Mouse (Mus musculus) spleen, postnatal 36 days (tissue): ENCODE data around the gene Zfp704.

ENCODE experiments used
- DNase-seq, 2 experiments: peaks; one replicate each; pipeline ENCODE4 v3.0.0; 2022; ENCODE audit warnings: low spot score in 2 of 2, mixed read lengths in 1 of 2

Zfp704 gene

GRCm38 (mm10) chr3:9562649-9563328 is 47.1 kb downstream of the Zfp704 start:
- no peak for DNase-seq

DNA sequence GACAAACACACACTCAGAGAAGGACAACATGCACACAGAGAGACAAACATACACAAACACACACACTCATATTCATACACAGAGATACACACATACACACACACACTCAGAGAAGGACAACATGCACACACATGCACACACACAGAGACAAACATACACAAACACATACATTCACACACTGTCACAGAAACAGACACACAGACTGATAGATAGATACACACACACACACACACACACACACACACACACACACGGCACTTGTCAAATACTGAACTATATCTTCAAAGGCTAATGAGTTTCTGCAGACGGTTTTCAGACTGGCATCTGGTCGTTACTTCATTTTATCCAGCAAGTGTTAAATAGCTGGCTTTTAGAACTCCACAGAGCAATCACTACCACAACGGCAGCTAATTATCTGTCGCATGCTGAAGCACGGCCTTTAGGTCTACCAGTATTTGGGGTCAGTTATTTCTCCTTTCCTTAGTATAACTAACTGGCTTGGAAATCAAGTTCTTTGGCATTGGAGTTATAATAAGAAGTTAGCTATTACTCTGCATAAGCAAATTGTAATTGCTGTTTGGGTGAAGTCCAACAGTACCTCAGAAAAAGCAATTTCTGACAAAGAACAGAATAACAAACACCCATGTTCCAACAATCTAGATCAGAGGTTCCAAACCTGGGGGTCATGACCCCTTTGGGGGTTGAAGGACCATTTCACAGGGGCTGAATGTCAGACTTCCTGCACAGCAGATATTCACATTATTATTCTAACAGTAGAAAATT is 51.9 kb downstream of the Zfp704 start:
- no peak for DNase-seq

DNA sequence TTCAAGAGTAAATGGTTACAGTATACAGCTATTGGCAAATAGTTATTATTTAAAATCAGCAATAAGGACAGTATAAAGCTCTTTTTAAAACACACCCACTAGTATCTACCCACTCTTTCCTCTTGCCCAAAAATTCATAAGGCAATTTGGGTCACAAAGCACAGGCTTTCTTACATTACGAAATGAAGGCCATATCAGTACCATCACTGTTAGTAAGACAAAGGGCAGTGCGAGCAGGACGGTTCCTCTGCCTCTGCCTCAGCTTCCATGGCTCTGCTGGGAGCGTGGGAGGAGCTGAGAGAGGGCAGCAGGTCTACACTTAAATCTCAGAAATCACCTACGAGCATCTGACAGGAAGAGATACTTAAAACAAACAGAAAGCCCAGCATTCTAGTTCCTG is 53.7 kb downstream of the Zfp704 start:
- no peak for DNase-seq

DNA sequence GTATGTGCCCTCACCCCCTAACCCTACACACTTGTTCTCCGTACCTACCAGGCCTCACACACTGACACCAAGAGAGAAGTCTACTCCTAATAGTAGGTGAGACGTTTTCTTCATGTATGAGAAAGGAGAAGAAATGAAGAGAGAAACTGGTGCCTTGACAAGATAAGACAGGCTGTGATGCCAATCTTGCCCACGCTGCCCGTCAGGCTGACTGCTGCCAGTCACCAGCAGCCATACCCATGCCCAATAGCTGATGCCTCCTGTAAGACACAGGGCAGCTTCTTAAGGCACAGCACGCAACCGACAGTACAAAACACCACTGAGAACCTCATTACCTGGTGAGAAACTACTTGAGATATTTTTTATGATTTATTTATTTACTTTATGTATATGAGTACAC is 55.0 kb downstream of the Zfp704 start:
- DNase-seq, result no peak

DNA sequence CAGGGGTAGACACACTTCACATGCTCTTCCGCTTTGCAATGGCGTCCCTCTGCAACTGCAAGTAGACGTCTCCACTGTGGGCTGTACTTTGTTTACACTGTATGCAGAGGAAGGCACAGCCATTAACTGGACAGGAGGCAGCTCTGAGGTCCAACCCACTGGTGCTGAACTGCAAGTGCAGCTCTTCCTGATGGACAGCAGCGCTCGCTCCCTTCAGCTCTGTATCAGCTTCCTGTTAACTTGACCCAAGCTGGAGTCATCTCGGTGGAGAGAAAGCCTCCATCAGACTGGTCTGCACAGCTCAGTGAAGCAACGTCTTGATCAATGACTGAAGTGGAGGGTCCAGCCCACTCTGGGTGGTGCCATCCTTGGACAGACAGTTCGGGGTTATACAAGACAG is 57.6 kb downstream of the Zfp704 start:
- DNase-seq, result no peak

GRCm38 (mm10) chr3:9550930-9551329 is 59.0 kb downstream of the Zfp704 start:
- DNase-seq, result no peak

DNA sequence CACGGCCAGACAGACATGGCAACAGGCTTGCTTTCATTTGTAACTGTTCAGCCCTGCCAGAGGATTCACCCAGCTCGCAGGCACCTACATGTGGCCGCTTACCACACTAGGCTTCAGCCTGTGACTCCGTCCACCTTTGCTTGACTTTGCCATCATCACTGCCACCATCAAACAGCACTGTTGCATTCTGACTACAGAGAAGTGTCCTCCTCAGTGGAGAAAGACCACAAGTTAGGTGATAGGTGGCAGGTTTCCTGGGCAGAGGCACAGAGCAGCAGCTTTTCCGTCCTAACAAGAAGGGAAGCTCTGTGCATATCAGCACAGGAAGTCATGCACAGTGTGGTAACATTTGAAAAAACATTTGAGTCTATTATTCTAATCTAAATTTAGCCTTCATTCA is 60.1 kb downstream of the Zfp704 start:
- no peak for DNase-seq

DNA sequence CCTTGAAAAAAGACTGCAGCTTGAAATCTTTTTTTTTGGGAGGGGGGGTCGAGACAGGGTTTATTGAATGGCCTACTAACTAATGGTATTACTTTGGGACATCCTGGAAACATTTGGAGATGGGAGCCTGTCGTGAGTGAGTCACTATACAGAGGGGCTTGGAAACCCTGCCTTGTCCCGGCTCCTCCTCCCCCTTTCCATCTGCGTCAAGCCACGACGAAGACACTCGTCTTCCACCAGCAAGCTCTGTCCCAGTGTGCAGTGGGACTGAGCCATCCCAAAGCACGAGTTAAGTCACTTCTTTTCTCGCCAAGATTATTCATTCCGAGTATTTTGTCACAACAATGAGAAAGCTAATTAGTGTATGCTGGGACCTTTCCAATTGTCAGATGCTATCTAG is 61.7 kb downstream of the Zfp704 start:
- no peak for DNase-seq

GRCm38 (mm10) chr3:9546882-9547620 is 62.8 kb downstream of the Zfp704 start:
- DNase-seq, result no peak

- no peak for DNase-seq
These were observed 65.5 kb downstream of the Zfp704 start for GRCm38 (mm10) chr3:9544421-9544820.

GRCm38 (mm10) chr3:9543916-9544315 is 66.0 kb downstream of the Zfp704 start:
- no peak for DNase-seq

DNA sequence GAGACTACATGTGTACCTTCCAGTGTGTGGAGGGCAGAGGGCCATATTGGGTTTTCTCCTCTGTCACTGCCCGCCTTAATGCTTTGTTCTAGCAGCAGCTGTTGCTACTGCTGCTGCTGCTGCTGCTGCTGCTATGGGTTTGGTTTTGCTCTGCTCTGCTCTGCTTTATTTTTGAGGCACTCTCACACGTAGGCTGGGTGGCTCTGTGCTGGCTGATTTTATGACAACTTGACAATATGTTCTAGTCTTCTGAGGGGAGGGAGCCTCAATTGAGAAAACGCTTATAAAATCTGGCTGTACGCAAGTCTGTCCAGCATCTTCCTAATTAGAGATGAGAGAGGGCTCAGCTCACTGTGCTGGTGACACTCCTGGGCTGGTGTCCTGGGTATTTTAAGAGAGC is 66.4 kb downstream of the Zfp704 start:
- DNase-seq, result no peak

GRCm38 (mm10) chr3:9541561-9541960 is 68.3 kb downstream of the Zfp704 start:
- DNase-seq, result no peak

DNA sequence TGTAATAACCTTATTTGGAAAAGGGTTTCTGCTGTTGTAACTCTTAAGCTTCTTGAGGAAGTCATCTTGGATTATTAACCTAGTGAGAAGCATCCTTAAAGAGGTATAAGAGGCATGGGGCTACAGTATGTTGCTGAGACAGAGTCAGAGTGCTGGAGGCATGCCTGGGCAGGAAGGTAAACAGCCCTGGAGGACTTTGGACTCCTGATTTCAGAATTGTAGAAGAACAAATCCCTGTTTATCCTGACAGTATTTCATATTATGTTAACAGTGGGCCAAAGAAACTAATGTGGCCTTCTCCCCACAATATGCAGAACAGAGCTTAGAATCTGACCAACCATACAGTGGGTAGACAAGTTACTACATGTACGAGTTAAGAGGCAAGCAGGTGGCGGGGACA is 71.4 kb downstream of the Zfp704 start:
- DNase-seq, result no peak

- no peak for DNase-seq
These were observed 72.0 kb downstream of the Zfp704 start for GRCm38 (mm10) chr3:9537889-9538288.

DNA sequence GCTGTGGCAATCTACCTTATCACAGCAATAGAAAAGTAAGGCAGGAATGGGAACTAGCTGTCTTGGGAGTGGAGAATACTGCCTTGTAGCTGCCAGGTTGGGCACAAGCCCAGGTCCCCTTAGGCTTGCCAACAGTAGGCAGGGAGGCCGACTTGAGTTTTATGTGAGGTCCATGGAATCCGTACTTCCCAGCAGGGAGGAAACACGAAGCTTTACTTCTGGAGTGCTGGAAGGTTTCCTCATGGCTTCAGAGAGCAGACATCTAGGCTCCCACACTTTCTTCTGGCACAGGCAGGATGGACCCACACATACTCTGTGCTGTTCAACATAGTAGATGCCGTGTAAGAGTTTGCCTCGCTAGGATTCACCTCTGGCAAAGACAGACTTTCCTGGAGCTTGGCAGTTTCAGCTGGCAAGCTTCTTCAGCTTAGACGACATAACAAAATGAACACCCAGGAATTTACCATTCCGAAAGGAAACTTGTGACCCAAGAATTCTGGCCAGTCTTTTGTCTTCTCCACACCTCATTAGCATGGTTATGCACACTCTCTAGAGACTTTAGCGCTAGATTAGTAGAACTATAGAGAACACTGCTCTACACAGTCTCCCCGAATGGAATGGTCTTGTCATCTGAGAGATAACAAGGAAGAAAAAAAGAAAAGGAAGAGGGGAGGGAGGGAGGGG is 79.6 kb downstream of the Zfp704 start:
- DNase-seq, result no peak

GRCm38 (mm10) chr3:9524429-9524828 is 85.5 kb downstream of the Zfp704 start:
- DNase-seq, result no peak

- no peak for DNase-seq
These were observed 86.6 kb downstream of the Zfp704 start for GRCm38 (mm10) chr3:9523081-9523932.

DNA sequence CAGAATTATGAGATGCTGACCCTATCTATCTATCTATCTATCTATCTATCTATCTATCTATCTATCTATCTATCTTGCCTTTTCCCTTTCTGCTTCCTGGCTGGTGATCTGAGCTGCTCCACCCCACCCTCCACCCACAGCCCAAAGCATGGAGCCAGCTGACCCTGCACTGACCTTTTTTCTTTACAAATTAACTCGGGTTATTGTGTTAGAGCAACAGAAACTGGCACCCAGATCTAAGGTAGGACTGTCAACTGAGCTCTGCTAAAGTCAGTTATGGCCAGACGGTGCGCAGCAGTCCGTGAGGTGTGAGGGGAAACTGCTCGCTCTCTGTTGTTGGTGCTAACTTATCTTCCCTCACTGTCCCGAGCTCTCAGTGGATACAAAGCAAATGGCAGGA is 87.9 kb downstream of the Zfp704 start:
- no peak for DNase-seq

DNA sequence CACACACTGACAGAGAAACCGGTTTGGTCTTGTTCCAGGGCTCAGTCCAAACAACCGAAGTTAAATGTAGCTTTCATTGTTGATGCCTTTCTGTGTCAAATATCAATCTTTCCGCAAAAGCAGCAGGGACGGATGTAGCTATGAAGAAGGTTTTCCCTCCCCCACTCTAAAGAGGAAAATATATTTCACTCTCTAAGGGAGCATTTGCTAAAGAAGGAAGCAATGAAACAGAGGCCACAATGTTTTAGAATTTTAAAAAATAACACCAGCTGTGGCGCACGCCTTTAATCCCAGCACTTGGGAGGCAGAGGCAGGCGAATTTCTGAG is 89.2 kb downstream of the Zfp704 start:
- DNase-seq, result no peak

DNA sequence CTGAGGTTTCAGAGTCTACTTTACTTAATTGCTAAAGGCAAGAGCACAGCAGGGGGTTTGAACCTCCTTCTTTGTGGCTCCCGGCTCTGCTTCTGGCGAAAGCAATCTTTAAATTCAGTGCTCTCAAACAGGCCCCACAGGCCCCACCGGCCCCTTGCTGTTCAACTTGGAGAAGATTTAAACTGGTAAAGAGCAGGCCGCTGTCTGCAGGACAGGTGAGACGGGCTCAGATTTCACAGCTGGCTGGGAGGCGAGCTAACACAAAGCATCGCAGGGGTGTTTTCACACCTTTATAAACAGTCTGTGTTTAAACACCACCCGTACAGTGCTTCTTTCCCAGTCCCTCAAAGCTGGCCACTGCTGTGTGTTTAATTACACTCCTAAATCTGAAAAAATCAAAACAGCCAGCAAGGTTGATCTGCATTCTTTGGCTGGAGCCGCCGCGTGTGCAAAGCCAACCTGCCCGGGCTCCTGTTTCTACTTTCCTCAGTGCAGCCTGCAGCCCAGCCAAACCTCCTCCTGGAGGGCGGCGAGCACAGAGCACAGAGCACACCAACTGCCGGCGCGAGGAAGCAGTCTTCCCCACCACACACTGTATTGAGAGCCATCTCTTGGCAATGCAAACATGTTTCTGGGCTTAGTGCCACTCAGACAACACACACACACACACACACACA is 89.7 kb downstream of the Zfp704 start:
- peak; percentile 3 to 11 for DNase-seq
